Mouse (Mus musculus): ENCODE data around the gene Tpsab1. TPM values are rescaled to one million over a fixed set of nuclear protein-coding genes. Genes with fewer than 3 reads are reported as not detected.

The Tpsab1 gene
- not detected in 2 replicates for polyA plus RNA-seq (2014; fragmentation: Nextera tagmentation; extraction: Ambion mirVana)

GRCm38 (mm10) chr17:25345462-25345861, at the start of gene Tpsab1:
Gene Tpsab1, minus strand, starts transcription at chr17:25345562.
- Histone ChIP-seq H3K4me2 (ENCODE audit: low read depth, low read length, severe bottlenecking) (no peak within 1 kb of the TSS), H3K4me1 (replicated peaks; ENCODE audit: control insufficient read depth, insufficient read depth, low read length) (no peaks in the 10 kb centered on the region), H3K9me3 (ENCODE audit: control insufficient read depth, low read length) (no peaks in the 10 kb centered on the region), H3K9ac (ENCODE audit: low read length) (no peak within 1 kb of the TSS), H3K4me3 (ENCODE audit: low read depth, low read length) (no peak within 1 kb of the TSS), H3K36me3 (ENCODE audit: control insufficient read depth, insufficient read depth, low read length) (no peaks in the 10 kb centered on the region), H3K27ac (ENCODE audit: low read depth, low read length) (no peak within 1 kb of the TSS), H3K27me3 (ENCODE audit: control insufficient read depth, insufficient read depth, low read length) (no peaks in the 10 kb centered on the region)
- 85% methylated on average over 4 of the region's 4 CpGs for WGBS
- DNase-seq (ENCODE audit: low spot score), result no peak
- ATAC-seq (replicated peaks; ENCODE audit: low FRiP score), result no peak

DNA sequence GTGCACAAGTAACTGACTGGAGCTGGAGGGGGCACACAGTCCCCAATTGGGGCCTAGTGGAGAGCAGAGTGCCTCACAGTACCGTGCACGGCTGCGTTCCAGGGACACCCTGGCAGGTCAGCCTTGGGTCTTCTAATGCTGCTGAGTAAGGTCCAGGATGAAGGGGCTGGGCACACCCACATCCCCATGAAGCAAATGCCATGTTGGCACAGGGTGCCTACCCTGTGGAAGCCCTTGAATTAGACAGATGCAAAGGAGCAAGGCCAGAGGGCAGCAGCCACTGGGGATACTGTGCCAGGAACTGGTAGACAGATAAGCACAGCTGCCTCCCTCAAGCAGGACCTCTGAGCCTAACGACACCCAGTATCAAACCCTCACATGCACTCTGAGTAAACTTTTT, 49.2 kb upstream of the Tpsab1 start:
- Histone ChIP-seq H3K9me3 (ENCODE audit: control insufficient read depth, low read length) (no peaks in the 10 kb centered on the region), H3K4me3 (ENCODE audit: low read depth, low read length) (no peak overlapping the region), H3K4me2 (ENCODE audit: low read depth, low read length, severe bottlenecking) (no peak overlapping the region), H3K4me1 (replicated peaks; ENCODE audit: control insufficient read depth, insufficient read depth, low read length) (peaks cover 8% of the 10 kb centered on the region; the same call in 1 of the 2 replicates), H3K9ac (ENCODE audit: low read length) (no peak overlapping the region), H3K27me3 (ENCODE audit: control insufficient read depth, insufficient read depth, low read length) (peaks cover 4% of the 10 kb centered on the region), H3K36me3 (ENCODE audit: control insufficient read depth, insufficient read depth, low read length) (no peaks in the 10 kb centered on the region), H3K27ac (ENCODE audit: low read depth, low read length) (no peak overlapping the region)
- DNase-seq (ENCODE audit: low spot score) (no peak), ATAC-seq (replicated peaks; ENCODE audit: low FRiP score) (no peak)
- 92% methylated on average over 4 of the region's 4 CpGs for WGBS

DNA sequence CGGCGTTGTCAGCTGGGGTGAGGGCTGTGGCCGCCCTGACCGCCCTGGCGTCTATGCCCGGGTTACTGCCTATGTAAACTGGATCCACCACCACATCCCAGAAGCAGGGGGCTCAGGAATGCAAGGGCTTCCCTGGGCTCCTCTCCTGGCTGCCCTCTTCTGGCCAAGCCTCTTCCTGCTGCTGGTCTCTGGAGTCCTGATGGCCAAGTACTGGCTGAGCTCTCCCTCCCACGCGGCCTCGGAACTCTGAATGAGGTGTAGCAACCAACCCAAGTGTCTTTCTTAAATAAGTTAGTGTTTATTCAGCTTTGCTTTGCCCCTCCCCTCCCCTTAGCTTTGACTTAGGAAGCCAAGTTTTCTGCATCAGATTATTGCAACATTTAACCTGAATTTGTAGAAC, 28.6 kb upstream of the Tpsab1 start:
- H3K9ac ChIP-seq (ENCODE audit: low read length), result no peak overlapping the region
- H3K36me3 ChIP-seq (ENCODE audit: control insufficient read depth, insufficient read depth, low read length), result no peaks in the 10 kb centered on the region
- no peaks in the 10 kb centered on the region for H3K4me1 ChIP-seq (replicated peaks; ENCODE audit: control insufficient read depth, insufficient read depth, low read length)
- DNase-seq (ENCODE audit: low spot score) (no peak), ATAC-seq (replicated peaks; ENCODE audit: low FRiP score) (no peak)
- WGBS, result 53% methylated on average over 9 of the region's 9 CpGs
- H3K27ac ChIP-seq (ENCODE audit: low read depth, low read length), result no peak overlapping the region
- H3K4me2 ChIP-seq (ENCODE audit: low read depth, low read length, severe bottlenecking), result no peak overlapping the region
- H3K9me3 ChIP-seq (ENCODE audit: control insufficient read depth, low read length), result no peaks in the 10 kb centered on the region
- H3K27me3 ChIP-seq (ENCODE audit: control insufficient read depth, insufficient read depth, low read length), result no peaks in the 10 kb centered on the region
- no peak overlapping the region for H3K4me3 ChIP-seq (ENCODE audit: low read depth, low read length)

GRCm38 (mm10) chr17:25372491-25372890, 27.1 kb upstream of the Tpsab1 start:
- ATAC-seq (replicated peaks; ENCODE audit: low FRiP score), result no peak
- Histone ChIP-seq H3K4me1 (replicated peaks; ENCODE audit: control insufficient read depth, insufficient read depth, low read length) (no peaks in the 10 kb centered on the region), H3K4me2 (ENCODE audit: low read depth, low read length, severe bottlenecking) (no peak overlapping the region), H3K27ac (ENCODE audit: low read depth, low read length) (no peak overlapping the region), H3K9ac (ENCODE audit: low read length) (no peak overlapping the region), H3K4me3 (ENCODE audit: low read depth, low read length) (no peak overlapping the region), H3K27me3 (ENCODE audit: control insufficient read depth, insufficient read depth, low read length) (no peaks in the 10 kb centered on the region), H3K9me3 (ENCODE audit: control insufficient read depth, low read length) (no peaks in the 10 kb centered on the region), H3K36me3 (ENCODE audit: control insufficient read depth, insufficient read depth, low read length) (no peaks in the 10 kb centered on the region)
- whole genome bisulfite sequencing, result 84% methylated on average over 8 of the region's 8 CpGs
- no peak for DNase-seq (ENCODE audit: low spot score)

GRCm38 (mm10) chr17:25368973-25369372, 23.6 kb upstream of the Tpsab1 start, which contains the start of gene Tpsg1:
Gene Tpsg1, plus strand, starts transcription at chr17:25369273.
- no peak within 1 kb of the TSS for H3K4me3 ChIP-seq (ENCODE audit: low read depth, low read length)
- H3K4me1 ChIP-seq (replicated peaks; ENCODE audit: control insufficient read depth, insufficient read depth, low read length), result no peaks in the 10 kb centered on the region
- ATAC-seq (replicated peaks; ENCODE audit: low FRiP score), result no peak
- H3K27ac ChIP-seq (ENCODE audit: low read depth, low read length), result no peak within 1 kb of the TSS
- H3K9me3 ChIP-seq (ENCODE audit: control insufficient read depth, low read length), result no peaks in the 10 kb centered on the region
- no peak within 1 kb of the TSS for H3K9ac ChIP-seq (ENCODE audit: low read length)
- H3K36me3 ChIP-seq (ENCODE audit: control insufficient read depth, insufficient read depth, low read length), result no peaks in the 10 kb centered on the region
- no peaks in the 10 kb centered on the region for H3K27me3 ChIP-seq (ENCODE audit: control insufficient read depth, insufficient read depth, low read length)
- no peak within 1 kb of the TSS for H3K4me2 ChIP-seq (ENCODE audit: low read depth, low read length, severe bottlenecking)
- WGBS, result 91% methylated on average over 3 of the region's 3 CpGs
- DNase-seq (ENCODE audit: low spot score), result no peak

DNA sequence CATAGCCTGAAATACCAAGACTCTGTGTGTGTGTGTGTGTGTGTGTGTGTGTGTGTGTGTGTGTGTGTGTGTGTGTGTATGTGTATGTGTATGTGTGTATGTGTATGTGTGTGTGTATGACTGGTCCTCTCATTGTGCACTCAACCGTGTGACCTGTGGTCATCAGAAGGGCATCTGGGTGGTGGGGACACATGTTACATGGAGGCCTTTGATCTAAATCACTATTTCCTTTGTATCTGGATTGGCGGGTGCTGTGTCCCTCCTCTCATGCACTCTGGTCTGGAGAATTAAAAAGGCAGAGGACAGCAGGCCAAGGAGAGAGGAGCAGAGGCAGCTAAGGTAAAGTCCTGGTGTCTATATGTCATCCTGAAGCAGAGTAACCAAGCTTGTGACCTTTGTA, 20.6 kb upstream of the Tpsab1 start, which contains the start of gene Tpsb2:
TSS of gene Tpsb2 (plus strand) at position 301 of the 400 bp plus-strand sequence.
- ATAC-seq (replicated peaks; ENCODE audit: low FRiP score), result no peak
- Histone ChIP-seq H3K9me3 (ENCODE audit: control insufficient read depth, low read length) (no peaks in the 10 kb centered on the region), H3K27ac (ENCODE audit: low read depth, low read length) (no peak within 1 kb of the TSS), H3K4me1 (replicated peaks; ENCODE audit: control insufficient read depth, insufficient read depth, low read length) (no peaks in the 10 kb centered on the region), H3K36me3 (ENCODE audit: control insufficient read depth, insufficient read depth, low read length) (no peaks in the 10 kb centered on the region), H3K4me3 (ENCODE audit: low read depth, low read length) (no peak within 1 kb of the TSS), H3K9ac (ENCODE audit: low read length) (no peak within 1 kb of the TSS), H3K27me3 (ENCODE audit: control insufficient read depth, insufficient read depth, low read length) (no peaks in the 10 kb centered on the region), H3K4me2 (ENCODE audit: low read depth, low read length, severe bottlenecking) (no peak within 1 kb of the TSS)
- no peak for DNase-seq (ENCODE audit: low spot score)
- 77% methylated on average over 2 of the region's 2 CpGs for WGBS

GRCm38 (mm10) chr17:25363726-25364125, 18.4 kb upstream of the Tpsab1 start:
- H3K4me2 ChIP-seq (ENCODE audit: low read depth, low read length, severe bottlenecking), result no peak overlapping the region
- H3K9ac ChIP-seq (ENCODE audit: low read length), result no peak overlapping the region
- H3K36me3 ChIP-seq (ENCODE audit: control insufficient read depth, insufficient read depth, low read length), result no peaks in the 10 kb centered on the region
- H3K4me1 ChIP-seq (replicated peaks; ENCODE audit: control insufficient read depth, insufficient read depth, low read length), result no peaks in the 10 kb centered on the region
- no peaks in the 10 kb centered on the region for H3K9me3 ChIP-seq (ENCODE audit: control insufficient read depth, low read length)
- no peak overlapping the region for H3K27ac ChIP-seq (ENCODE audit: low read depth, low read length)
- H3K27me3 ChIP-seq (ENCODE audit: control insufficient read depth, insufficient read depth, low read length), result no peaks in the 10 kb centered on the region
- ATAC-seq (replicated peaks; ENCODE audit: low FRiP score), result no peak
- no peak for DNase-seq (ENCODE audit: low spot score)
- H3K4me3 ChIP-seq (ENCODE audit: low read depth, low read length), result no peak overlapping the region
- 3% methylated on average over 1 of the region's 1 CpGs for WGBS

DNA sequence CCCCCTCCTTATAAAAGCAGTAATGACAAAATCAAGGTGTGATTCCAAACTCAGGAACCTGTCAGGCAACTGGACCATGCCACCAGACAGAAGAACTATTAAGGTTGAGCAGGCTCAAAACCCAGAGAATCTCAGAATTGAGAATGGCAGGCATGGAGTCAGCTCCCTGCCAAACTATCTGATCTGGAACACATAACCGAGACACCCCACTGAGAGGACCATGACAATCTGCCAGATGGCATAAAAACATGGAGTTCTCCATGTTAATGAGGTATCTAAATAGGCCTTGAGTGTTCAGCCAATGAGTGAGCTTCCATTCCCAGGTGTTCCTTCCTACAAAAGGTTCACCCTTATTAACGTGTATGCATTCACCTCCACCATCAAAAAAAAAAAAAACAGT, 15.9 kb upstream of the Tpsab1 start:
- ATAC-seq (replicated peaks; ENCODE audit: low FRiP score), result no peak
- Histone ChIP-seq H3K9me3 (ENCODE audit: control insufficient read depth, low read length) (no peaks in the 10 kb centered on the region), H3K36me3 (ENCODE audit: control insufficient read depth, insufficient read depth, low read length) (no peaks in the 10 kb centered on the region), H3K27ac (ENCODE audit: low read depth, low read length) (no peak overlapping the region), H3K9ac (ENCODE audit: low read length) (no peak overlapping the region), H3K27me3 (ENCODE audit: control insufficient read depth, insufficient read depth, low read length) (no peaks in the 10 kb centered on the region), H3K4me1 (replicated peaks; ENCODE audit: control insufficient read depth, insufficient read depth, low read length) (no peaks in the 10 kb centered on the region), H3K4me3 (ENCODE audit: low read depth, low read length) (no peak overlapping the region), H3K4me2 (ENCODE audit: low read depth, low read length, severe bottlenecking) (no peak overlapping the region)
- DNase-seq (ENCODE audit: low spot score), result no peak
- WGBS, result 69% methylated on average over 2 of the region's 2 CpGs

- 62% methylated on average over 3 of the region's 3 CpGs for WGBS
- DNase-seq (ENCODE audit: low spot score), result no peak
- H3K27me3 ChIP-seq (ENCODE audit: control insufficient read depth, insufficient read depth, low read length), result no peaks in the 10 kb centered on the region
- H3K36me3 ChIP-seq (ENCODE audit: control insufficient read depth, insufficient read depth, low read length), result no peaks in the 10 kb centered on the region
- H3K4me2 ChIP-seq (ENCODE audit: low read depth, low read length, severe bottlenecking), result no peak overlapping the region
- ATAC-seq (replicated peaks; ENCODE audit: low FRiP score), result no peak
- no peak overlapping the region for H3K4me3 ChIP-seq (ENCODE audit: low read depth, low read length)
- H3K4me1 ChIP-seq (replicated peaks; ENCODE audit: control insufficient read depth, insufficient read depth, low read length), result no peaks in the 10 kb centered on the region
- H3K9me3 ChIP-seq (ENCODE audit: control insufficient read depth, low read length), result no peaks in the 10 kb centered on the region
- H3K9ac ChIP-seq (ENCODE audit: low read length), result no peak overlapping the region
- H3K27ac ChIP-seq (ENCODE audit: low read depth, low read length), result no peak overlapping the region
Observed at GRCm38 (mm10) chr17:25341490-25341889, 3.9 kb downstream of the Tpsab1 start.
